Comparison of ENCODE assay signal across 11 mouse cellular contexts in the genomic region with DNA sequence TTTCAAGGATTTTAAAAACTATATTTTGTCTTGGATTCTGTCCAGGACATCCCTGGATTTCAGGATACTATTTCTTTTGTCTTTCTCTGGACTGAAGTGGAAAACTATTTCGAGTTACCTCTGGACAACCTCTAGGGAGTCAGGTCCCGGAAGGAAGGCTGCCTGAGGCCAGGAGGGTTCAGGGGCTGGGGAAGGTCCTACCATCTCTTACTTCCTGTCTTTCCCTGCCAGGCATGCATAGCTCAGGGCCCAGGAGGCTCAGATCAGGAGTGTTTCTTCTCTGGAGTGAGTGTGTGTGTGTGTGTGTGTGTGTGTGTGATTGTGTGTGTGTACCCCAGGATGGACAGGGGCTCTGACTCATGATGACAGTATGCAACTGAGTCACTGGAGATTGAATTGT. TPM values are rescaled to one million over a fixed set of nuclear protein-coding genes. Genes with fewer than 3 reads are reported as not detected.
DNase-seq lines count a peak whose midpoint lies in the region; ATAC-seq and TF ChIP-seq lines count a peak whose summit lies in the region.
"Had no signal": no experiment of that assay in that cellular context is flagged by ENCODE, and none has a peak within 500 bp of the region (broad histone marks: within the 10 kb centered on the region; RNA-seq: fewer than 3 reads in every experiment).

No protein-coding gene starts in this region.

- no peaks in the 10 kb centered on the region for H3K36me3 ChIP-seq in liver, postnatal 0 days (replicated peaks; ENCODE audit: insufficient read depth, low read length)
- peaks cover 16% of the 10 kb centered on the region for H3K36me3 ChIP-seq in heart, postnatal 0 days (replicated peaks; ENCODE audit: control insufficient read depth, insufficient read depth, low read length)
- H3K36me3 ChIP-seq: embryonic facial prominence, embryonic 15.5 days; hindbrain, embryonic 15.5 days had no signal

- WGBS in liver, postnatal 0 days (ENCODE audit: insufficient replicate concordance) = 58% methylated on average over 2 of the region's 2 CpGs
- 39% methylated on average over 2 of the region's 2 CpGs for WGBS in heart, postnatal 0 days

- DNase-seq in liver, postnatal 0 days = no peak
- no peak for DNase-seq in liver
- peak; percentile 32 for DNase-seq in adrenal gland, postnatal 25 days
- DNase-seq in heart, postnatal 0 days (ENCODE audit: low spot score) = no peak
- peak; percentile 65 to 73 for DNase-seq in kidney, postnatal 36 days
- DNase-seq in left cerebral cortex, adult 11 months (ENCODE audit: low spot score) = no peak
- DNase-seq in urinary bladder, postnatal 14 days (ENCODE audit: low spot score) = no peak
- DNase-seq: cerebellum, adult 2 months; right cerebral cortex, postnatal 14 days had no signal

- no peak for TF ChIP-seq EP300 in liver, postnatal 0 days (IDR thresholded peaks at IDR 0.05; ENCODE audit: low read depth)
- TF ChIP-seq EP300 in heart, postnatal 0 days (IDR thresholded peaks at IDR 0.05; ENCODE audit: low read depth) = no peak

- H3K4me3 ChIP-seq in liver, postnatal 0 days (ENCODE audit: low read depth, low read length) = no peak overlapping the region
- H3K4me3 ChIP-seq in heart, postnatal 0 days (ENCODE audit: low read depth, low read length) = no peak overlapping the region
- H3K4me3 ChIP-seq: embryonic facial prominence, embryonic 15.5 days; hindbrain, embryonic 15.5 days had no signal

- H3K9ac ChIP-seq in liver, postnatal 0 days (replicated peaks) = no peak overlapping the region
- H3K9ac ChIP-seq in heart, postnatal 0 days (replicated peaks; ENCODE audit: low read depth, low read length) = no peak overlapping the region
- H3K9ac ChIP-seq: embryonic facial prominence, embryonic 15.5 days; hindbrain, embryonic 15.5 days had no signal

- ATAC-seq in liver, postnatal 0 days = peak; percentile 23; the same call in 1 of the 2 replicates
- ATAC-seq in heart, postnatal 0 days (ENCODE audit: insufficient read depth, low read depth) = peak; percentile 70; the same call in 1 of the 2 replicates

- TF ChIP-seq CTCF in liver, postnatal 0 days (IDR thresholded peaks at IDR 0.05; ENCODE audit: low read depth) = no peak
- TF ChIP-seq CTCF in heart, postnatal 0 days (IDR thresholded peaks at IDR 0.05; ENCODE audit: low read depth) = no peak

- H3K27ac ChIP-seq in liver, postnatal 0 days (ENCODE audit: low read depth) = 0 out of 2 replicates have a peak overlapping the region, but pooled peaks have one; percentile 16
- peak overlapping the region; percentile 62; the same call in 1 of the 2 replicates for H3K27ac ChIP-seq in heart, postnatal 0 days (ENCODE audit: low read depth)
- H3K27ac ChIP-seq: embryonic facial prominence, embryonic 15.5 days; hindbrain, embryonic 15.5 days had no signal

- no peak overlapping the region for H3K4me2 ChIP-seq in liver, postnatal 0 days (ENCODE audit: low read depth, low read length)
- no peak overlapping the region for H3K4me2 ChIP-seq in heart, postnatal 0 days (ENCODE audit: low read depth, low read length)
- H3K4me2 ChIP-seq: embryonic facial prominence, embryonic 15.5 days; hindbrain, embryonic 15.5 days had no signal

- no peaks in the 10 kb centered on the region for H3K27me3 ChIP-seq in liver, postnatal 0 days (ENCODE audit: insufficient read depth, low read length)
- no peaks in the 10 kb centered on the region for H3K27me3 ChIP-seq in heart, postnatal 0 days (ENCODE audit: control insufficient read depth, insufficient read depth, low read length)
- H3K27me3 ChIP-seq: embryonic facial prominence, embryonic 15.5 days; hindbrain, embryonic 15.5 days had no signal

- no peaks in the 10 kb centered on the region for H3K4me1 ChIP-seq in liver, postnatal 0 days (ENCODE audit: insufficient read depth)
- H3K4me1 ChIP-seq in heart, postnatal 0 days (ENCODE audit: control insufficient read depth, insufficient read depth) = no peaks in the 10 kb centered on the region
- H3K4me1 ChIP-seq: embryonic facial prominence, embryonic 15.5 days; hindbrain, embryonic 15.5 days had no signal

- H3K9me3 ChIP-seq in liver, postnatal 0 days (ENCODE audit: low read length) = no peaks in the 10 kb centered on the region
- no peaks in the 10 kb centered on the region for H3K9me3 ChIP-seq in heart, postnatal 0 days (replicated peaks; ENCODE audit: control insufficient read depth, low read length)
- H3K9me3 ChIP-seq: embryonic facial prominence, embryonic 15.5 days; hindbrain, embryonic 15.5 days had no signal

RNA-seq across cellular contexts. Expression of a gene that starts 40.5 kb away (rescaled TPM):
- 2.0 and 2.7 TPM in 2 replicates for polyA plus RNA-seq in liver, postnatal 0 days (2015; fragmentation: Nextera tagmentation; extraction: Ambion mirVana)
- total RNA-seq in adrenal gland, postnatal 25 days (2021) = 48.0 and 57.7 TPM in 2 replicates
- 20.2 and 21.9 TPM in 2 replicates for total RNA-seq in heart, postnatal 0 days (2014; rRNA removed; ENCODE audit: low replicate concordance)
- polyA plus RNA-seq in heart, postnatal 0 days (2015; fragmentation: Nextera tagmentation; extraction: Ambion mirVana) = 14.1 and 15.0 TPM in 2 replicates

Comparison
In these comparisons a context has a peak if more than half of its experiments do, and no peak if none do; other contexts are left out.
1. DNase-seq: peak in adrenal gland, postnatal 25 days (single experiment) and kidney, postnatal 36 days (2 of 2); none in liver, postnatal 0 days (single experiment), liver (single experiment), heart, postnatal 0 days (single experiment), left cerebral cortex, adult 11 months (single experiment) and urinary bladder, postnatal 14 days (single experiment).